Mouse (Mus musculus): ENCODE results near the gene Tia1.
A peak's percentile ranks its signal among the peaks of the same experiment; 100 is the strongest.
"Not testable (repeated sequence)": the region's sequence is repeated elsewhere in the genome, so short reads cannot be mapped to it uniquely, and the experiment has no call there.

Tia1 gene

DNA sequence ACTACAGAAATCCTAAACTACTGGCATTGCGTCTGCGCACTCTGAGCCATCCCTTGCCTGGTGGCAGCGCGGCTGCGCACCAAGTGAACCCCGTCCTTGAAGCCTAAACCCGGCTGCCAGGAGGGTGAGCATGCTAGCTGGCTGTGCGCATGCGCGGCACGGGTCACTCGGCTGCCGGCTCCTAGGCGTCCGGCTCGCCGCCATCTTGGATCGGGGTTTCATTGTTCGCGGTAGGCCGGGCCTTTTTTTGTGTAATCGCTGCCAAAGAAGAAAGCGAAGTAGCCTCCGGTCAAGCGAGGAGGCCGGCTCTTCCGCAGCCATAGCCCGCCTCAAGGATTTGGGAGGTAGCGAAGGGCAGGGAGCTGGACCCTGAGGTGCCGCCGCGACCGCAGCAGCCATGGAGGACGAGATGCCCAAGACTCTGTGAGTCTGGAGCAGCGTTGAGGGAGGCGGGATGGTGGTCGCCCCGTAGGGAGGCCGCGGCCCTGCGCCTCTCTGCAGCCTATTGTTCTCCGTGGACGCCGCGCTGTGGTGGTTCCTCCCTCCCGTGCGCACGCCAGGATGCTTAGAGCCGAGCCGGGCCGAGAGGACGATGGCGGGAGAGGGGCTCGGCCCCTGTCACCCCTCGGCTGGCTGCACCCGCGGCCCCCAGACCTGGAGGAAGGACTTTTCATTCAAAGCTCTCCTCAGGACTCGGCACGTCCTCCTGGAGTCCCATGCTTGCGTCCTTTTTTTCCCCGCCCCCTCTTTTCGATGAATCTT, at the start of gene Tia1:
TSS of gene Tia1 (plus strand) at position 120 of the 762 bp plus-strand sequence.
- peak; percentile 99 for DNase-seq (ENCODE audit: low read depth, low spot score)

DNA sequence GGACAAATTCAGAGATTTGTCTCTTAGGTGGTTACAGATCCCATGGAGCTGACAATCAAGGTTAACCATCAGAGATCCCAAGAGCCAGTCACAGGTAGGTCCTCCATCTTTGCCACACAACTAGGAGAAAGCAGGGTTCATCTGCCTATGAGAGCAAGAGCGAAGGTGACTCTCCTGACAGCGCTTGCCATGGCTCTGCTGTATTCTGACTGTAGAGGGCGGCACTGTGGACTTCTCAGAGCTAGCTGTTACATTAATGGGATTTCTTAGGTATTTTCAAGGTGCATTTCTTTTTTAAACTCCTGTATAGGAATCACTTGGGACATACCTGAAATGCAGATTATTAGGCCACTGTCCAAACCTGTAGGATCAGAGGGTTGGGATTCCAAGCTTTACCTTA, 49.1 kb upstream of the Tia1 start:
- no peak for DNase-seq (ENCODE audit: low read depth, low spot score)

DNA sequence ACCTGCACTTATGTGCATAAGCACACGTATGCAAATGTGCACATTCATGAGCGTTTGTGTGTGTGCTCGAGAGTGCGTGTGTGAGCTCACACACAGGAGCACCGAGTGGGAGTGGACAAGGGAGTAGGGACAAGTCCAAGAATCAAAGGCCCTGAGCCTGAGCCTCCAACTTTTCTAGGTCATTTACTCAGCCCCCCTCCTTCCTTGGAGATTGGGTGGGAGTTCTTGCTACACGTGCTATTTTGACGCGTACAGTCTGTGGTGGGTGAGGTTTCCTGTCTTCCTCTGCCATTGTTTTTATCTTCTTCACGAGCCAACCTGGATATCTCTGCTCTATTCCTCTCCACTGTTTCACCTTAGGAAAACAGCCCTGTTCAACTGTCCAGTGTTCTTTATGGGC, 47.1 kb upstream of the Tia1 start:
- no peak for DNase-seq (ENCODE audit: low read depth, low spot score)

DNA sequence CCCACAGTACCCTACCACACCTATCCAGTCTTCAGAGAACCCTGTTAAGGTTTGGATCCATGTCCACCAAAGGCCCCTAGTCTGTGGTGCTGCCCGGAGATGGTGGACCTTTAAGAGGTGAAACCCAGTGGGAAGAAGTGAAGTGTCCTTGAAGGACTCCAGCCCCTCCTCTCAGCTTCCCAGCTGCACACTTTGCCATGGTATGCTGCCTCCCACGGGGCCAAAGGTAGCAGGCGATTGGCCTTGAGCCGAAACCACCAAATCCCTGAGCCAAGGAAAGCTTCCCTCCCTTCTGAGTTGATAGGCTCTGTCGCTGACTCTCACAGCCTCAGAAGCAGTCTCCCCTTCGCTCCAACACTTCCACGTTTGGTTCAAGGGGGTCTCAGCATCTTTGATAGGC, 43.3 kb upstream of the Tia1 start:
- DNase-seq (ENCODE audit: low read depth, low spot score), result no peak

DNA sequence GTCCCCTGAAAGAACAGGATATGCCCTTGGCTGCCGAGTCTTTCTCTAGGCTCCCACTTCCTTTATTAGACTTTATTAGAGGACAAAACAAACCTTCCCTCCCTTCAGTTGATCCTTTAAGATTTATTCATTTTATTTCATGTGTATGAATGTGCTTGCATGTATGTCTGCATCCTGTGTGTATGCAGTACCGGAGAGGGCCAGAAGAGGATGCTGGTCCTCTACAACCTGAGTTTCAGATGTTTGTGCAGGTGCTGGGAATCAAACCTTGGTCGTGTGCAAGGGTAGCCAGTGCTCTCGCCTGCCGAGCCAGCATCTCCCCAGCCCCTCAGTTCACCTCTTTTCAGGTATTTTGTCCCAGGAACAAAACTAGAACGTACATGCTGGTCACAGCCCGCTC, 42.6 kb upstream of the Tia1 start:
- DNase-seq (ENCODE audit: low read depth, low spot score), result peak; percentile 48

DNA sequence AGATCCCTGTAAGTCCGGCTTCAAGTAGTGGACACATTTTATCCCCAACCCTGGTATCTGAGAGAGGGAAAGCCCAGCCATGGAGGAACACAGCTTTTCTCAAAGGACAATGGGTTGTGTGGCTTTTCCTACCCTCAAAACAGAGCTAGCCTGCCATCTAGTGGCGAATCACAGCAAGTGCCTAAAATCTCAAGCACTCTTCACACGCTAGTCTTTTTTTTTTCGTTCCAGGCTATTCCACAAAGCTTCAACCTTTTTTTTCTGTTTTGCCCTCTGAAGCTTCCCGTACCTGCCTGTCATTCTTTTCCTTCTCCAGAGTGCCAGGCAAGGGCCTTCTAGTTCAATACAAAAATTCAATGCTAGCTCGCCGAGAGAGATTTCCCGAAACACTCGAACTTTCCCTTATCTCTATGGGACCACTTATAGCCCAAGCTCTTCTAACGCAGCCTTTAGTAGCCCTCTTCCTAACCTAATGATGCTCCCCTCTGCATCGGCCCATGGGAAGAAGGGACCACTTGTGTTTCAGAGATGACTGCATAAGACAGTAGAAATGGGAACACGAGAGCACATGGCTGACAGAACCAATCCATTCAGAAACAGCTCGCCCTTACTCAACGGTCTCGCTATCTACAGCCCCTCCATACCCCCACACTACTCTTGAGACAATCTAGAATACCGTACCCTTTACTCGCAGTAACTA, 39.4 kb upstream of the Tia1 start:
- DNase-seq (ENCODE audit: low read depth, low spot score), result peak; percentile 91

DNA sequence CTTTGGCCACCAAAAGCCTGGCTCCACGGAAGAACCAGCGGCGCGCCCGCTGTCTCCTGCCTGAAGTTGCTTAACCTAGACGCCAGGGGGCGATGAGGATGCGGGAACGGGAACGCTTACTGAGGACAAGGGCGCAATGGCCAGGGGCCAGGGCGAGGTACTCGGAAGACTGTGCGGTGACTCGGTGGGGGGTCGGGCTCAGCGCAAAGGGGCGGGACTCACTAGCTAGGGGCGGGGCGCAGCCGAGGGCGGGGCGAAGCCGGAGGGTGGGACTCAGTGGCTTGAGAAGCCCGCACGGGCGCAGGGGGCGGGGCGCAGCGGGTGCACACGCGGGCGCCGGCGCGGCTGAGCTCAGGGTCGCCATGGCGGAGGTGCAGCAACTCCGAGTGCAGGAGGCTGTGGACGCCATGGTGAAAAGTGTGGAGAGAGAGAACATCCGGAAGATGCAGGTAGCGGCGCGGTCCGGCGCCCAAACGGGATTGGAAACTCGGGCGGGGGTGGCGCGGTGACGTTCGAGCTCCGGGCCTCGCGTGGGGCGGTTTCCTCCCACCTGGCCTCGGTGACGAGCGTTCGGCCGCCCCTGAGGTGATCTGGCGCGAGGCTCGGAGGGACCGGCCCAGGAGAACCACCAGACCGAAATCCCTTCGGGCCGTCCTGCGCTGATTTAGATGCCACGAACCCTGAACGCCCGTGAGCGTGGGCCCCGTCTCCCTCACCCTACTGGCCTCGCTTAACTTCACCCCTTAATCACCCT, 38.5 kb upstream of the Tia1 start, which contains the start of gene Fam136a:
TSS of gene Fam136a (plus strand) at position 276 of the 754 bp plus-strand sequence.
- peak; percentile 99 for DNase-seq (ENCODE audit: low read depth, low spot score)

DNA sequence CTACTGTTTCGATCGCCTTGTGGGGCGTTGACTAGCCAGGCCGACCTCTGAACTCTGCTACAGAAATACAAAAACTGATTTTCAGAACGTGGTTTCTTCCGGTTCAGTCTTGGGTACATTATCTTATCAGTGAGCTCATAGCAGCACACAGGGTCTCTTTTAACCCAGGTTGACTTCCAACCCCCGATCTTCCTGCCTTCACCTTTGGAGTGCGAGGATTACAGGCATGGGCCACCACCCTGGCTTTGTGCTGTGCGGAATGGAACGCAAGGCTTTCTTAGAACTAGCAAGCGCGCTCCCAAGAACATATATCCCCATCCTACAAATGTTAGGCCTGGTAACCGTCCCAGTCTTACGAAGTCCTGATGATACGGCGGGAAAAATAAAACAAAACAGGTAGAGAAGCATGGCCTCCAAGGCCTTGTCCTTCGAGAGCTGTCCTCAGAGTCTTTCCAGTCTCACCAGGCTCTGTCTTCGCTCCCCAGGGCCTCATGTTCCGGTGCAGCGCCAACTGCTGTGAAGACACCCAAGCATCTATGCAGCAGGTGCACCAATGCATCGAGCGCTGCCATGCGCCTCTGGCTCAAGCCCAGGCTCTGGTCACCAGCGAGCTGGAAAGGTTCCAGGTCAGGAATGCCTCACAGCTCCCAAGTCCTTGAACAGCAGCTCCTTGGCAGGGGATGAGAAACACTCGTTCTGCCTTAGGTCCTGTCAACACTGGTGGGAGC, 37.7 kb upstream of the Tia1 start:
- DNase-seq (ENCODE audit: low read depth, low spot score), result peak; percentile 31

DNA sequence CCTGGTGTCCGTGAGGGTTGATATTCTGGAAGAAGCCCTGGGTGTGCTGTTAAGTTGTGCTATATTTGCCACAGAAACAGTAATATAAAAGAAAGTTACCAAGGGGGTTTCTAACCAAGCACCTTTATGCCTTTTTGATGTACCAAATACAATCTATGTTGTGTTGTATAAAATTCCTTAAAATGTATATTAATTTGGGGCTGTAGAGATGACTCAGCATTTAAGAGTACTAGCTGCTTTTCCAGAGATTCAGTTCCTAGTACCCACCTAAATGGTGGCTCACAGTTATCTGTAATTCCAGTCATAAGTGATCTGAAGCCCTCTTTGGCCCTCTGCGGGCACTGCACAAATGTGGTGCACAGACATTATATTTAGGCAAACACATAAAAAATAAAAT, 37.2 kb upstream of the Tia1 start:
- no peak for DNase-seq (ENCODE audit: low read depth, low spot score)

DNA sequence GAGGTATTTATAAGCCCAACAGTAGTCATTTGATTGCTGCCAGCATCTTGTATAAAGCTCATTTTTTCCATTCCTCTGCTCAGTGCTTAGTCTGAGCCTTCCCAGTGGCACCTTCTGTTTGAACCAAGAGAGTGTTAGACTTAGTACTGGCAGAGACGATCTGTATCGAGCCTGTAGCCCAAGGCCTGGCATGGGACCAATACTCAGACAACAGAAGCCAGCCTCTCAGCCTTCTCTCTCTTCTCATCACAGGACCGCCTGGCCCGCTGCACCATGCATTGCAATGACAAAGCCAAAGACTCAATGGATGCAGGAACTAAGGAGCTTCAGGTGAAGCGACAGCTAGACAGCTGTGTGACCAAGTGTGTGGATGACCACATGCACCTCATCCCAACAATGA, 35.5 kb upstream of the Tia1 start:
- no peak for DNase-seq (ENCODE audit: low read depth, low spot score)

DNA sequence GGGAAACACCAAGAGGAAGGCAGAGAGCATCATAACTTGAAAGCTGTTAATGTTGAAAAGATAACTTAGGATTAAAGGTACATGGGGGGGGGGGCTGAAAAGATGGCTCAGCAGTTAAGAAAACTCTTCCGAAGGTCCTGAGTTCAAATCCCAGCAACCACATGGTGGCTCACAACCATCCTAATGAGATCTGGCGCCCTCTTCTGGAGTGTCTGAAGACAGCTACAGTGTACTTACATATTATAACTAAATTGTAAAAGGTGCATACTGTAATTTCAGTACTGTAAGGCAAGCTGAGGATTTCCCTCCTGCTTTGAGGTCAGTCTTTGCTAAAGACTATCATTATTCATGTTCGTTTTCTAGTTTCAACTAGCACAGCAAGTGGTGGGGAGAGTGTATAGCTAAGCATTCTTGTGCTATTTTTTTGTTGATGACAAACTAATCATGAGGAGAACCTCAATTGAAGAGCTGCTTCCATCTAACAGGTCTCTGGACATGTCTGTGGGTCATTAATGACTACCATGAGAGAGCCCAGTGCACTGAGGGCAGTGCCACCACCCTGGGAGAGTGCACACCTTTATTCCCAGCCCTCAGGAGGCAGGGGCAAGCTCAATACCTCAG, 33.8 kb upstream of the Tia1 start:
- peak; percentile 51 for DNase-seq (ENCODE audit: low read depth, low spot score)

DNA sequence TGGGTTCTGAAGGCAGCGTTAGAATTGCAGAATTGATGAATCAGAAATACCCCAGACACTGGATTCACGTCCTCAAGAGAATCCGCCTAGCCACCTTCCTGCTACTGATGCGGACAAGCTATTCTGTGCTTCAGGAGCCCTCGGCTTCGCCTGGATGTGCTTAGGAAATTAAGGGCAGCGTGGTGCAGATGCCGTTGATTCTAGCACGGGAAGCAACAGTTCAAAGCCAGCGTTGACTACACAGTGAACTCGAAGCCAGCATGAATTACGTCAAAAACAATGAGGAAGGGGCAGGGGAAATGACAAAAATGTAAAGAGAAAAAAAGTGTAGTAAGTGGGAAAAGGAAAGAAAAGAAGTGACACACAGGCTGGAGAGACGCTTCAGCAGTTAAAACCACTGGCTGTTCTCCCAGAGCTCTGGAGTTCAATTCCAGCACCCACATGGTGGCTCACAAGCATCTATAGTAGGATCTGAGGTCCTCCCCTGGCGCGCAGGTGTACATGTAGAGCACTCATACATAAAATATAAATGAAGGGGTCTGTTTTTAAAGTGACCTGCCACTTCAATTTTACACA, 33.2 kb upstream of the Tia1 start, which contains the start of gene Snrpg:
TSS of gene Snrpg (plus strand) at position 541 of the 576 bp plus-strand sequence.
- peak; percentile 21 for DNase-seq (ENCODE audit: low read depth, low spot score)

DNA sequence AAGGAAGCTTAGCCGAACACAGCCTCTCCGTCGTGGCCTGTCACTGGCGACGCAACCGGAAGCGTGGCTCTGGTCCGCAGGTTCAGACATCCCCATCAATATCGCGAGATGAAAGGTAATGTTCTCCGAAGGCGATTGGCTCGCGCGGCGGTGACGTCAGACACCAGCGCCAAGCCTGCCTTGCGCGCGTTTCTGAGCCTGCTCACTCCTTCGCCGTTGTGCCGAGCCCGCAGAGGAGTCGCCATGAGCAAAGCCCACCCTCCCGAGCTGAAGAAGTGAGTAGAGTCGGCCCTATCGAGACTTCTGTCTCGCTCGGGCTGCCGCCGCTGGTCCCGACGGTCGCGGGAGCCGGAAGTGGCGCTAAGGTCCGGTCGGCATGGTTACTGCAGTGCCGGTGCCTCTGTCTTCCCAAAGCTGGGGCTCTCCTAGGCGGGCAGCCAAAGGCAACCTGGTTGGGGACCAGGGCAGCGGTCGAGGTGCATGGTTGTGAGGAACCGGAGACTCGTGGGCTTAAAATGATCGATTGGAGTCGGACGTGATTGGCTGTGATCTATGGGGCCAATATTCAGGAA, 32.6 kb upstream of the Tia1 start:
- DNase-seq (ENCODE audit: low read depth, low spot score), result peak; percentile 98

DNA sequence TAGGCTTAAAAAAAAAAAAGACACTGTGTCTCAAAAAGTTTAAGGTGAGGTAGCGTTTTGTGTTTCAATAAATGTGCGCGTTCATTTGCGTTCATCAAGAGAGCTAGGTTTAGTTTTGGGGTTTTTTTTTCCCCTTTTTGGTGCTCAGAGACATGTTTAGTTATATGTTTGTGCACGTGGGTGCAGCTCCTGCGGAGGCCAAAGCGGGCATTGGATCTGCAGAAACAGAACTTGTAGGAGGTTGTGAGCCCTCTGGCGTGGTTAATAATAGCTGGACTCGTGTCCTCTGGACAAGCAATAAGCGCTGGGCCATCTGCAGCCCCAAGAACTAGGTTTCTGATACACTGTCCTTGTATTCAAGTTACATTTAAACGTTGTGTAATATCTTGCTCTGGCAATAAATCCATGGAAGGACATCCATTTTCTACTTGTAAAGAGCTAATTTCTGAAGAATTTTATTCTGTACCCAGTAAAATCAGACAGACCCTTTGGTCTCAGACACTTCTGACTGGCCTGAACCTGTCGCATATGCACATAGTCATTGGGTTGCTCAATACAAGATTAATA, 32.0 kb upstream of the Tia1 start:
- no peak for DNase-seq (ENCODE audit: low read depth, low spot score)

DNA sequence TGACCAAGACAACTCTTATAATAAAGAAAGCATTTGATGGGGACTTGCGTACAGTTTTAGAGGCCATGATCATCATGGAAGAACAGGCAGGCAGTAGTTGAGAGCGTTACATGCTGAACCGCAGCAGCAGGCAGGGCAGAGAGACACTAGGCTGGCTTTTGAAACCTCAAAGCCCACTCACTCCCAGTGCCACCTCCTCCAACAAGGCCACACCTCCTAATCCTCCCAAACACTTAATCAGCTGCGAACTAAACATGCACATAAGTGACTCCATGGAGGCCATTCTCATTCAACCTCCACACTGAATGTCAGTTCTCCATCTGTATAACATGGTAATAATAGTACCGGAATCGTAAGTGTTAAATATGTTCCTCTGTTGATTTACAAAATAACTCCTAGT, 30.5 kb upstream of the Tia1 start:
- peak; percentile 41 for DNase-seq (ENCODE audit: low read depth, low spot score)

DNA sequence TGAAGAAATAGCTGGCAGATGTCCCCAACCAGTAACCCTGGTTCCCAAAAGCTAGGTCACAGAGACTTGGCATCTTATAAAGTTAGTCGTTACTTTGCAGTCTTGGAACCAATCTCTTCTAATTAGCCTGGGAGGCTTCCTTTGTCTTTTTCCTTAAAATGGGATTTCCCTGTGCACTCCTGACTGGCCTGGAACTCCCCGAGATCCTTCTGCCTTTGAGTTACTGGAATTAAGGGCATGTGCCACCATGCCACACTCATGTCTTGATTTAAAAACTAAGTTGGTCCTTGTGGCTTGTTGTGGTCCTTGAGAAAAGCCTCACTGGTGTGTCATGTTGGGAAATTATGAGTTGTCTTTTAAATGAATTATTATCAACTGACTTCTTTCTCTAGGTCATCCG, 25.7 kb upstream of the Tia1 start:
- DNase-seq (ENCODE audit: low read depth, low spot score), result no peak

DNA sequence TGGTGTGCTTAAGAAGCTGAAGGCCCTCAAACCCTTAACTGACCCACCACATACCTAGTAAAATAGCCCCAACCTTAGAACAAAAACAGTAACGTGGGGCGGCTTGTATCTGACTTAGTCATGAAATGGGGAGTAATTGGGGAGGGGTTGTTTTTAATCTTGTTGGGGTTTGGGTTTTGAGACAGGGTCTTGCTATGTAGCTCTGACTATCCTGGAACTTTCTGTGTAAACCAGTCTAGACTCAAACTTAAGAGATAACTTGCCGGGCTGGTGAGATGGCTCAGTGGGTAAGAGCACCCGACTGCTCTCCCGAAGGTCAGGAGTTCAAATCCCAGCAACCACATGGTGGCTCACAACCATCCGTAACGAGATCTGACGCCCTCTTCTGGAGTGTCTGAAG, 23.9 kb upstream of the Tia1 start:
- not testable (repeated sequence) for DNase-seq (ENCODE audit: low read depth, low spot score)

DNA sequence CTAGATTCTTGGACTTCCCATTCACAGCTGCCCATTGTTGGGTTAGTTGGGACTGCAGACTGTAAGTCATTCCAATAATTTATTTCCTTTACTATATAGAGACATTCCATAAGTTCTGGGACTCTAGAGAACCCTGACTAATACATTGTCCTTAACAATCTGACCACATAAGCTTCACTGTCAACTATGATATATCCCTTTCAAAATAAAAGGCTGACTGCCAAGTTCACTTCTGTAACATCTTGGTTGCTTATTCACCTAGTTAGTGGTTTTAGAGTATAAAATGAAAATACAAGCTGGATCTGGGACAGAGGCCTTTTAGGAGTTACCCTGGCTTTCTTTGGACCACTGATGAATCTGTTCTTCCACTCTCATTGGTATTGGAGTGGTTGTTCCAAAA, 21.5 kb upstream of the Tia1 start:
- no peak for DNase-seq (ENCODE audit: low read depth, low spot score)

DNA sequence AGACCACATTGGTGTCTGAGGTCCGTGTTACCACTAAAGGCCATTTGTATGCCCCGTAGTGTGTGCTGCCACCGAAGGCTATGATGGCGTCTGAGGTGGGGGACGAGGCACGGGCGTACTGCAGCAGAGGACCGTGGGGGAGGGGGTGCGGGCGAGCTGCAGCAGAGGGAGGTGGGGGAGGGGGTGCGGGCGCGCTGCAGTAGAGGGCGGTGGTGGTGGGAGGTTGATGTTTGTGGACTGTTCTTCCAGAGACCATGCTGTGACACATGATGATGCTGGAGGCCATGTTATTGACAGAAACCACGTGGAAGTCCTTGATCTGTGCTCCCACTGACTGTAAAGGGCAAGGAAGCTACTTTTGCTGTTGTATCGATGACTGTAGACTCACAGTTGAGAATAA, 20.6 kb upstream of the Tia1 start:
- peak; percentile 33 for DNase-seq (ENCODE audit: low read depth, low spot score)

DNA sequence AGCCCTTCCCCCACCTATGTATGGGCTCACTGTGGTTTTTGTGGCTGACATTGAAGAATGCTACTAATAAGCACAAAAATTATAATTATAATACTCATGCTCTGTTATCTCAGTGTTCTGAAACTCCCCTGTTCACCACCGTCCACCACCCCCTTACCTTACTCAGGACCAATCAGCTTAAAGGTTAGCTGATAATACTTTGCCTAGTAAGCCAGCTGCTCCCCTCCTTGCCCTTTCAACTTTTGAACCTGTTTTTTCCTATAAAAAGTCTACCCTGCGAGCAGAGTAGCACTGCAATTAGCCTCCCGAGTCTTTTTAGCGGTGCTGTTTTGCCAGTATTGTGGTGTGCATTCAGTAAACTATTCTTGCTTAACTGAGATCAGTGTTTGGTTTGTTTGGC, 19.3 kb upstream of the Tia1 start:
- no peak for DNase-seq (ENCODE audit: low read depth, low spot score)

Measured in ES-CJ7 (cell line).